Mouse (Mus musculus): Measurements from ENCODE around the gene Zc3h15.
"Not testable (repeated sequence)": the region's sequence is repeated elsewhere in the genome, so short reads cannot be mapped to it uniquely, and the experiment has no call there.

Zc3h15 gene

GRCm38 (mm10) chr2:83644276-83645252 is at the start of gene Zc3h15:
Gene Zc3h15 (plus strand): TSS chr2:83644435.
- peak; percentile 86 for DNase-seq (ENCODE audit: low spot score)

GRCm38 (mm10) chr2:83620558-83621367 is 23.5 kb upstream of the Zc3h15 start:
- no peak for DNase-seq (ENCODE audit: low spot score)

- DNase-seq (ENCODE audit: low spot score): no peak
Measured at GRCm38 (mm10) chr2:83621511-83621910, 22.7 kb upstream of the Zc3h15 start.

DNA sequence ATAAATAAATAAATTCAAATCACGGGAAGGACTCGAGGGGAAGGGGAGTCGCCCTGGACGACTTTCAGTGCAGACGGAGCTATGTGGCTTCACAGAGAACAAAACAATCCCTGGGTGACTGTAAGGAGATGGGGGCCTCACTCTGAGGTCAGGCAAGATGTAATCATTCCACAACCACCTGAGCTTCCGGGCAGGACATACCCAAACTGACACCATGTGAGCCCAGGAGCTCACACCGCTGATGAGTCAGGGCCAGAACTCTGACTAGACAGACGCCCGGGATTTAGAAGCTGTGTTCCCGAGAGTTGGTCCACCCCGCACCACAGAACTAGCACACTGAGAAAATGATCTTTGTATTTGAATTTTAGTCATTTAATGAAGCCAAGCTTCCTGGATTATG is 21.4 kb upstream of the Zc3h15 start:
- DNase-seq (ENCODE audit: low spot score): no peak

DNA sequence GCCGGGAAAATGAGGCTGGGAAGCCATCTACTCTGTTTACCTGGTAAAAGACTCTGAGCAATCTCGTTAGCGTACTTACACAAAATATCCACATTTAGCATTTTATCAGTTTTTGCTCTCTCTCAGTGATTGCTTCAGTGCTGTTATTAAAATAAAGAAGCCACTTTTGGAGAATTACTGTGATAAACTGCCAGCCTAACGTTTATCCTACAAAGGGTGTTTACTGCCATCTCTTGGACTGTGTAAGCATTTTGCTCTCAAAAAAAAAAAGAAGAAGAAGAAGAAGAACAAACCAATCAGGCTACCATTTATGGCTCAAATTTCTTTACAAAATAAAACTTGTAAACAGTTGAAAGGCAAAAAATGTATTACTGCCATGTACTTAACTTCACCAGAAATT is 20.2 kb upstream of the Zc3h15 start:
- DNase-seq (ENCODE audit: low spot score): no peak

GRCm38 (mm10) chr2:83625226-83626108 is 18.8 kb upstream of the Zc3h15 start:
- DNase-seq (ENCODE audit: low spot score): peak; percentile 58

DNA sequence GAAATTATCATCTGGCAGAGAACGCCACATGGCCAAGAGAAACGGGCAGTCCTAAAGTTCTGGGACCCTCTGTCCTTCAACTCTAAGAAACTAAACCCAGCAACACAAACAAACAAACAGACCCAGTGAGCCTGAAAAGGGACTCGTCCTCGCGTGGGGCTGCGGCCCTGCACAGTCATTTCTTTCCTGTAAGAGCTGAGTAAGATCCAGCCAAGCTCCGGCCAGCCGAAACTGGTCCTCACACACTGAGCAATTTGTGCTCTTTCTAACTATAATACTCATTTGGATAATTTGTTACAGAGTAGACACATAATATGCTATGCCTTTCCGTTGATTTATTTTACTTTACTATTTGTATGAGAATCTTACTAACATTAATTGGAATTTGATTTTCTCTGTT is 17.4 kb upstream of the Zc3h15 start:
- no peak for DNase-seq (ENCODE audit: low spot score)

- no peak for DNase-seq (ENCODE audit: low spot score)
Measured at GRCm38 (mm10) chr2:83627495-83627894, 16.7 kb upstream of the Zc3h15 start.

DNA sequence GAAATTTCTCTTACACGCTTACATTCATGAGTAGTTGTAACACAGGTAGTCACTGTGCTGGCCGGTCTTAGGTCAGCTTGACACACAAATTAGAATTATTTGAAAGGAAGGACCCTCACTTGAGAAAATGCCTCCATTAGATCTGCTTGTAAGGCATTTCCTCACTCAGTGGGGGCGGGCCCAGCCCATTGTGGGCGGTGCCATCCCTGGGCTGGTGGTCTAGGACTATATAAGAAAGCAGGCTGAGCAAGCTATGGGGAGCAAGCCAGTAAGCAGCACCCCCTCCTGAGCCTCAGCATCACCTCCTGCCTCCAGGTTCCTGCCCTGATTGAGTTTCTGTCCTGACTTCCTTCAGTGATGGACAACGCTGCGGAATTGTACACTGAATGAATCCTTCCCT is 16.3 kb upstream of the Zc3h15 start:
- DNase-seq (ENCODE audit: low spot score): no peak

DNA sequence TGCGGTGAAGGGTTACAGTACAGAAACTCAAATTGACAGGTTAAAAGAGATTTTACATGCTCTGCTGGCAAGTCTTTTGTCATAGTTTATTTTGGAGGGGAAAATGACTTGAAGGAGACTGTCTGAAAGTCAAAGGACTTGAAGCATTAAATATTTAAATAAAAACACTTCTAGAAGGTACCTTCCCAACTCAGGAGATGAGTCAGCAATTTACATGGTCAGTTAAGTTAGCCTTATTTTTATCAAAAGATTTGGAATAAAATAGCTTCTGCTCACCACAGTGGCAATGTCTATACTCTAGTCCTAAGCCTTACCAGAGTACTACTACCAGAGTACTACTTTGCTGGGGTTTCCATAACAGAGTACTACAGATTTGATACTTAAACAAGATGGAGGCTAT is 2.2 kb upstream of the Zc3h15 start:
- DNase-seq (ENCODE audit: low spot score): no peak

DNA sequence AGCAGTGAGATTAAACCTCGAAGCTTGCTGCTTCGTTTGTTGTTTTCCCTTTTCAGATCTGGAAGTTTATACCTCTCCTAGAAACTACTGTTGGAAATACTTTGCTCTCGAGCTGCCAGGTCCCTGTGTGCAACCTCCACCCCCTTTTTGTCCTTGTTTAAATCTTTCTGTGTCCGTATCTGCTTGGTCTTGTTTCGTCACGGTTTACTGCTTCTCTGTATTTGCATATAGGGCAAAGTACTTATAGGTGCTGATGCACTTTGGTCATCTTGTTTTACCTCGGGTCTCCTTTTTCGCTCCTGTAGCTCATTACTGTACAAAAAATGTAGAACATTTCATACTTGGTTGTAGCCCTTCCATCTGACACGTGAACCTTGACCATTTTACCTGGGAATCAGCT is 4.7 kb downstream of the Zc3h15 start:
- no peak for DNase-seq (ENCODE audit: low spot score)

- no peak for DNase-seq (ENCODE audit: low spot score)
Measured at GRCm38 (mm10) chr2:83652606-83653005, 8.4 kb downstream of the Zc3h15 start.

- no peak for DNase-seq (ENCODE audit: low spot score)
Measured at GRCm38 (mm10) chr2:83659279-83659678, 15.0 kb downstream of the Zc3h15 start.

DNA sequence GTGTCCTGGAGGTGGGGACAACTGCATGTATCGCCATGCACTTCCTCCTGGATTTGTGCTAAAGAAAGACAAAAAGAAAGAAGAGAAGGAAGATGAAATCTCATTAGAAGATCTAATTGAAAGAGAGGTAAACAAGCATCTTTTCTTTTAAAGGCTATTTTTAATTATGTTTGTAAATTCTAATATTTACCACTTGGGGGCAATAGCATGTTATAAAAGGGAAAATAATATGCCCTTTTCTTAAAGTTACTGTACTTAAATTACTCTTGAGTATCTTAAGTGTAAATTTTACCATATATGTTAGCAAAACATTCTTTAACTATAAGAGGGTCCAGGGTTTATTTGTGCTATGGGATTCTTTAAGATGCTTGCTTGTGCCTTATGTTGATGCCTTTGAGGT is 15.9 kb downstream of the Zc3h15 start:
- no peak for DNase-seq (ENCODE audit: low spot score)

GRCm38 (mm10) chr2:83661351-83661750 is 17.1 kb downstream of the Zc3h15 start:
- DNase-seq (ENCODE audit: low spot score): no peak

GRCm38 (mm10) chr2:83665051-83665450 is 20.8 kb downstream of the Zc3h15 start:
- not testable (repeated sequence) for DNase-seq (ENCODE audit: low spot score)

GRCm38 (mm10) chr2:83667430-83667829 is 23.2 kb downstream of the Zc3h15 start:
- DNase-seq (ENCODE audit: low spot score): no peak

DNA sequence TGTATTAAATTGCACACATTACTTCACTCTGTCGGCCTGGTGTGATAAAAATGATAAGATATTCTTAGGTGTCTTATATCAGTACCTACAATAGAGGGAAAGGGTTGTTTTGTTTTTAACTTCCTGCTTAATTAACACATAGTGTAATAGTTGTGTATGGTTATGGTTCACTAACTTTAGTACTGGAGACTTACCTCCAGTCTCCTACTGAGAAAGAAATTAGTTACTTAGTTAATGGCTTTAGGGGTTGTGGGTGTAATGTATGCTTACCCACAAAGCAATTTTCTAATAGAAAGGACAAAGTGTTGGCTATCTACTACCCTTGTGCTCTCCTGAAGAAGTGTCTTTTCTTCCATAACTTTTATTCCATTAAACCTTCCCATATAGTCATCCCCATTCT is 23.8 kb downstream of the Zc3h15 start:
- no peak for DNase-seq (ENCODE audit: low spot score)

- DNase-seq (ENCODE audit: low spot score): no peak
Measured at GRCm38 (mm10) chr2:83669988-83670387, 25.8 kb downstream of the Zc3h15 start.

DNA sequence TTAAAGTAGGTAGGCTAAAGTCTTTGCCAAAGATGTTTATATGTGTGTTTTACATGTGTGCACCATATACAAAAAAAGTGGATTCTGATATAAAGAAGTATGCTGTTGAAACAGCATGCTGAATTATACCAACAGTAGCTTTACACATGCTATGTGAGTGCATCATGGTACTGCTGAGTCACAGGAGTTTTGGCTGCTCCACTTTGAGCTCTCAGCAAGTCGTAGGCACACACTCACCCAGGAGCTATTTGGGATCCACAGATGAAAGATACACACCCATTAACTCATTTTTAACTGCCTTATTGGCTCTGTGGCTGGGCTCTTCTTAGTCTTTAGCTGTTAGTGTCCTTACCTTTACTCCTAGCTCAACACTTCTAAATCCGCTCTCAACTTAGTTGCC is 27.6 kb downstream of the Zc3h15 start:
- DNase-seq (ENCODE audit: low spot score): no peak

GRCm38 (mm10) chr2:83673067-83673466 is 28.8 kb downstream of the Zc3h15 start:
- DNase-seq (ENCODE audit: low spot score): no peak

- no peak for DNase-seq (ENCODE audit: low spot score)
Measured at GRCm38 (mm10) chr2:83673843-83674242, 29.6 kb downstream of the Zc3h15 start.
